Mouse (Mus musculus): Measurements from ENCODE around the gene Gm17334.
"Not testable (repeated sequence)": the region's sequence is repeated elsewhere in the genome, so short reads cannot be mapped to it uniquely, and the experiment has no call there.

The Gm17334 gene

GRCm38 (mm10) chr11:53770125-53770791, 2.7 kb downstream of the Gm17334 start:
- DNase-seq (ENCODE audit: low read depth) = no peak

DNA sequence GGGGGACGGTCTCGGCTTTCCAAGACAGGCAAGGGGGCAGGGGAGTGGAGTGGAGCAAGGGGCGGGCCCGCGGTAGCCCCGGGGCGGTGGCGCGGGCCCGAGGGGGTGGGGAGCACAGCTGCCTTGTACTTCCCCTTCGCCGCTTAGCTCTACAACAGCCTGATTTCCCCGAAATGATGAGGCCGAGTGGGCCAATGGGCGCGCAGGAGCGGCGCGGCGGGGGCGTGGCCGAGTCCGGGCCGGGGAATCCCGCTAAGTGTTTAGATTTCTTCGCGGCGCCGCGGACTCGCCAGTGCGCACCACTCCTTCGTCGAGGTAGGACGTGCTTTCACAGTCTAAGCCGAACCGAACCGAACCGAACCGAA, 3.2 kb downstream of the Gm17334 start, which contains the start of gene Irf1:
Gene Irf1, plus strand, starts transcription at position 255 of the 365 bp plus-strand sequence.
- DNase-seq (ENCODE audit: low read depth) = peak; percentile 85

GRCm38 (mm10) chr11:53769185-53769576, 3.8 kb downstream of the Gm17334 start:
- DNase-seq (ENCODE audit: low read depth) = no peak

DNA sequence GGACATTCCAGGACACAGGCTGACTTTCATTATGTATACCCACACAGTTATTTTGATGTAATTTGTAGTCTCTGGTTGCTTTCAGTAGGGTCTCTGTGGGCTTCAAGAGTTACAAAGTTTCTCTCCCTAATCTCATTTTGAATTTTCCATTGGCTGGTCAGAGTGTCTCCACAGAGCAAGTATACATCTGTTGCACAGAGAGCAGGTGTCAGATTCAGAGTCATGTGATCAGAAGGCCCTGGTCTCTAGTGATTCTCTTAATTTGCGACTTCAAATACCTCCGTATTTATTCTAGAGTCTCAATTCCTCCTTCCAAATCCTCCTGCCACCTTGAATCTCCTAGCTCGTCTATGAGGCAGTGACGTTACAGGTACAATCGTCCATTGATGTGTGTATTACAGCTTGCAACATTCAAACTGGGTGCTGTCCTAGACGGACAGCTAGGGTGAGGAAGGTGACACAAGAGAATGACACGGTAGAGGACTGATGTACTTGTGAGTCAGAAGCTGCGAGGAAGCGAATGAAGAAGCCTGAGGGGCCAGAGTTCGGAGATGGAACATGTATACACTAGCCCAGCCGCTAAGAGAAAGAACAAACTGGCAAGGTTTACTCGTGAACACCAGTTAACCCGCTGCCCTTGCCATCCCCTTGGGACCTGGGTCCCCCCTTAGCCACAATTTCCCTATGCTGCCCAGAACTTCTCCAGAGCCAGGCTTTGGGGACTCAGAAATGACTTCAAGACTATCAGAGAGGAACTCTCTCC, 4.4 kb downstream of the Gm17334 start:
- DNase-seq (ENCODE audit: low read depth) = no peak

DNA sequence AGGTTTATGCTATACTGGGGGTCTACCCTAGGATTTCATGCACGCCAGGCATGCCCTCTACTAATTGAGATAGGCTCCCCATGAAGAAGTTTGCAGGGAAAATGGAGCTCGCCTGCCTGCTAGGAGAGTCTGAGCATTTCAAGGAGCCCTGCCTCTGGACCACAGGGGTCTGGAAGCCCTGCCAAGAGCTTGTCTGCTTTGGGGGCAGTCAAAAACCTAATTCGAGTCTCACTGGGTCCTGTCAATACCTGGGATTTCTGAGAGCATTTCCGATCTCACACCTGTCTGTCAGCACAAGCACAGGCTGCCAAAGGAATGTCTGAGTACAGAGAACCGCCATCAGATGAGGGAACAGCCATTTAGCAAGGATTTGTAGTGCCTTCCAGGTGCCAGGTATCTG, 8.4 kb downstream of the Gm17334 start:
- DNase-seq (ENCODE audit: low read depth) = no peak

DNA sequence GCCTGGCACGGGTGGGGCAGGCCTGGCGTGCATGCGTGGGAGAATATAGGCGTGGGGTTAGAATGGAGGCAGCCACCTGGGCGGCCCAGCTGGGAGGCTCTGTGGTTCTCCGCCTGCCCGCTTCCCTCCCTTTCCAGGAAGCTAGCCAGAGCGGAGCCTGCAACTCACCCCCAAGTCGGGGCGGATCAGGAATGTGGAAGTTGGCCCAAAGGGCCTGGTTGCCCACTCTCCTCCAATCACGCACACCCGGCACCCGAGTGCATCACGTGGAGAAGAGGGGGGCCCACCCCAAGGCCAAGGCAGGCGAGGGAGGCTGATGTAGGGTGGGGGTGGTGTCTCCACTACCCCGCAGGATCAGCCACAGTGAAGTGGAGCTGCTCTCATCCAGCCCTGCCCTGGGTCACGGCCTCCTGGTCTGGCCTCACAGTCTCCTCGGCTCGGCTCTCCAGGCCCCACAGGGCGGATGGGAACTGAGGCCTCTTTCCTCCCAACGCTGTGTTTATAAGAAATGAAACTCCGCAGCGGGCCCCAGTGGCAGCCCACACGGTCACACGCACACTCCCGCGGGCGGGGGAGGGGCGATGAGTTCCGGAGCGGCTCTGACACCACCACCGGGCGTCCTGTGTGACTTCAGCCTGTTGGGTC, 9.4 kb downstream of the Gm17334 start:
- peak; percentile 95 for DNase-seq (ENCODE audit: low read depth)

DNA sequence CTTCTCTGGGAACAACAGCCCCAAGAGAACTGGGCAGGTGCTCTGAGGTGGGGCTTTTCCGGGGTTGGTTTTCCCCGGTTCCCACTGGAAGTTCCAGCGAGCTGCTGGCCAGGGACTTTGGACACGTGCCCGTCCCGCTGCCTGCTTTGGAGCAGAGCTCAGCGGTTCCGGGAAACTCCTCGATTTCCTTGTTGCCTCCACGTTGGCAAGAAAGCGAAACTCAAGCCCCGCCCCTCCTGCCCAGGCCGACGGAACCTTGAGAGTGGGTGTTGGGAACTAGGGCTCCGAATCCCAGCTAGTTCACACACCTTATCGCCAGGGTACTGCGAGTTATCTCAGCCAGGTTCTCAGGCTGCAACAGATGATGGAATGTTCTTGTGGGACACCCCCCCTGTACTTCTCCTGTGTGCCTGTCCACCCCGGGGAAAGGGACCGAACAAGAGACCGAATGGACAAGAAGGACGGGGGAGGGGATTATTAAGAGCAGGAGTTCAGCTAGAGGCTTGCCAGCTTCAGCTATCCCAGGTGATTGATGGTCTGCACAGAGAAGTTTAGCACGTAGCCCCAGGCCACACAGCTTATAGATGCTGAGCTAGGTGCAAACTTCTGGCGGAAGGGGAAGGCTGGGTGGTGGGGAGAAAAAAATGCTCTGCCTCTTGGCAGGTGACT, 10.0 kb downstream of the Gm17334 start:
- peak; percentile 68 for DNase-seq (ENCODE audit: low read depth)

DNA sequence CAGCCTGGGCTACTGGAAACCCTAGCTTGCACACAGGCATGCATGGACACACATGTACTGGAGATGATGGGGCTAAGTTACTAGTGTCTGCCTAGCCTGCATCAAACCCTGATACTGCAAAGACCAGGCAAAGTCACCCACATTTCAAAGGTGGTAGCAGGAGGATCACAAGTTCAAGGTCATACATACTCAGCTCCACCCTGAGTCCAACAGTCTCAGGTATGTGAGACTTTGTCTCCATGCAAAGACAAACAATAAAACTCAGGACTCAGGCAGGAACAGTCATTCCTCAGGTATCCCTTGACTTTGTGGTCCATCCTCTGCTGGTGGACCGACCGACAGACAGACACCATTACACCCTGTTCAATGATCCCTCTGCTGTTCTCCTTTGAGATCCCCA, 10.6 kb downstream of the Gm17334 start:
- DNase-seq (ENCODE audit: low read depth) = no peak

GRCm38 (mm10) chr11:53761822-53762221, 11.2 kb downstream of the Gm17334 start:
- no peak for DNase-seq (ENCODE audit: low read depth)

DNA sequence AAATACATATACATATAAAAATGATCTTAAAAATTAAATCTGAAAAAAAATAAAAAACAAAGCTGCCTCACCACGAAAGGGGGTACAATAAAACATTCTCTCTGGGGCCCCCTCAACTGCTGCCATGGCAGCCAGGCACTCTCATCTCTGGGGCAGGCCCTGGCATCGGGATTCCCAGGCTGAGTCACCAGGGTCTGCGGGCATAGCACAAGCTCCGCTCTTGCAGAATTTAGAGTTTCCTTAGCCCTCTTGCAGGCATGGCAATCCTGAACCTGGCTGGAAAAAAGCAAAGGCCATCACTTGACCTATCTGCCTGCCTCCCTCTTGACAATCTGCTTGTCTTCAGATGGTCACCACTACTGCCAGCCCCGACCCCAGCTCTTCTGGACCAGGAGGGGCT, 11.7 kb downstream of the Gm17334 start:
- no peak for DNase-seq (ENCODE audit: low read depth)

DNA sequence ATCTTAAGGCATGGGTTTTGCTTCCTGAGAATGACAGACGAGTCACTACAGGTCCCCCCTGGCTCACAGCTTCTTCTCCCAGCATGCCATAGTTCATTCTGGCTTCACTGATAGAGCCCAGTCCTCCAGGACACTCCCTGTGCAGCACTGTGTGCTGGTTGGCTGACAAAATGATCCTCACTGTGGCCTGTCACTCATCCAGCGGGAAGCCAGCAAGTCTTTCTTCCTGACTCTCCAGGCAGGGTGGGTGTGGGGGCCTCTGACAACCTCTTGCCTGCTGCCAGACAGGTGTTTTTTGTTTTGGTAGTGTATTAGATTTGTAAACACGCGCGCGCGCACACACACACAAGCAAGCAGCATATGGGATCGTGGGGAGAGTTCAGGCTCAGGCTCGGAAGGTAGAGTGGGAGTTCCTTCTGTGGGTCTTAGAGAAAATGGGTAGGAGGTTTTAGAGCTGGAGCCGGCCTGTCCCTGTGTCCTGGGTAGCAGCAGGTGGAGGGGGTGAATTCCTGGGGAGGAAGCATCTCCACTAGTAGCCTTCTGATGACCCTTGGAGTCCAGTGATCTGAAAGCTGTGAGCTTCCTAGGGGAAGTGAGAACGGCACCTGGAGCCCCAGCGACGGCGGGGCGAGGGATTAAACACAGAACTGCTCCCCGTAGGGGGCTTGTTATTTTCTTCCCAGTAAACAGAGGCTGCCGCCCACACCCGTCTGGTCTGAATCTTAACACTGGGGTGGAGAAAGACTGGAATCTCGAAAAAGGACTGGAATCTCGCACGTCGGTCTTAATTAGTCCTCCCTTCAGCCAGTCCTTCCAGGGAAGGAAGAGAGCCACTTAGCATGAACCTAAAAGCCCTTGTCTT, 13.2 kb downstream of the Gm17334 start:
- no peak for DNase-seq (ENCODE audit: low read depth)

GRCm38 (mm10) chr11:53758791-53759351, 14.1 kb downstream of the Gm17334 start:
- no peak for DNase-seq (ENCODE audit: low read depth)

DNA sequence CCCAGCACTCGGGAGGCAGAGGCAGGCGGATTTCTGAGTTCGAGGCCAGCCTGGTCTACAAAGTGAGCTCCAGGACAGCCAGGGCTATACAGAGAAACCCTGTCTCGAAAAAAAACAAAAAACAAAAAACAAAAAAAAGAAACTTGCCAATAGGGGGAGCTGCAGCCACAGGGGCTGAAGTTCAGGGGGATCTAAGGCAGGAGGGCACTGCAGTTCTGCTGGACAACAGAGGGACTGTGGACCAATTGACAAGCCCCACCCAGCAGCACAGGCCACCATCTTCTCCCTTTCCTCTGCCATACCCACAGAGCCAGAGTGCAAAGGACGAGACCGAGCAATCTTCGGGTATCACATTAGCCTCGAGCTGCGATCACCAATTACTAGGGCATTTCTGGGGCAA, 15.0 kb downstream of the Gm17334 start:
- DNase-seq (ENCODE audit: low read depth) = not testable (repeated sequence)

DNA sequence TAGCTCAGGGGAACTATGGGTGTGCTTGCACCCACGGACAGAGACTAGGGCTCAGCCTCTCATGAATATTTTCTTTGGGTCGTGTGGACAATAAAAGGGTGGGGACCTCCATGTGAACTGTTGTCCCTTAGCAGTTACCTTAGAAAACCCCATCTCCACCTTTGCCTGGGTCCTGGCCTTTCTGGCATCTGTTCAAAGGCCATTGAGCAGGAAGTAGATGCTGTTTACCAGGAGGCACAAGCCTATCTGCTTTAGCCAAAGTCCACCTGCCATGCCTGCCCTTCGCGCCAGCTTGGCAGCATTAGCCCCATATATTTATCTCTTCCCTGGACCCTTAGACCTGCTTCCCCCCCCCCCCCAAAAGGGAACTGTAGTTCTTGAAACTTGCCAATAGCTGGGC, 15.4 kb downstream of the Gm17334 start:
- DNase-seq (ENCODE audit: low read depth) = no peak

- no peak for DNase-seq (ENCODE audit: low read depth)
Observed at GRCm38 (mm10) chr11:53755011-53755595, 17.9 kb downstream of the Gm17334 start.

DNA sequence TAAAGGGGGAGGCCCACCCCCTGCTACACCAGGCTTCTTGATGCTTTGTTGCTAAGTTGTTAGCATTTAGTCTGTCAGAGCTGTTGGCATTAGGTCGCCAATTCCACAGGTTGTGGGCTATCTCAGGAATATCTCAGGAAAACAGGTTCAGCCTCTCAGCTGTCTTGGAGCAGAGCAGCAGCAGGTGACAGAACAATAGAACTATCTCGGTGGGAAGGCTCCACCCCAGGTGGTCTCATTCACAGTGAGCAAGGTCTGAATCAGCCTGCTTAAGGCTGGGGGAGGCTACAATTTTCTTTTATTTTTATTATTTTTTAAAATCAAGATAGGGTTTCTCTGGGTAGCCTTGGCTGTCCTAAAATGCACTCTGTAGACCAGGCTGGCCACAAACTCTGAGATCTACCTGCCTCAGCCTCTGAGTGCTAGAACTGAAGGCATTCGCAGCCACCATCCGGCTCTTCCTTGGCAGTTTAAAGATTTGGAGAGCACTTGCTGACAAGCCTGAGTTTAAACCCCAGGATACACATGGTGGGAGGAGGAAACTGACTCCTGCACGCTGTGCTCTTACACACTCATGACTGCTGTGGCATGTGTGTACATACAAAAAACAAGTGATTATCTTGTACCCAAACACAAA, 23.2 kb downstream of the Gm17334 start:
- no peak for DNase-seq (ENCODE audit: low read depth)

- no peak for DNase-seq (ENCODE audit: low read depth)
Observed at GRCm38 (mm10) chr11:53749306-53749705, 23.7 kb downstream of the Gm17334 start.

DNA sequence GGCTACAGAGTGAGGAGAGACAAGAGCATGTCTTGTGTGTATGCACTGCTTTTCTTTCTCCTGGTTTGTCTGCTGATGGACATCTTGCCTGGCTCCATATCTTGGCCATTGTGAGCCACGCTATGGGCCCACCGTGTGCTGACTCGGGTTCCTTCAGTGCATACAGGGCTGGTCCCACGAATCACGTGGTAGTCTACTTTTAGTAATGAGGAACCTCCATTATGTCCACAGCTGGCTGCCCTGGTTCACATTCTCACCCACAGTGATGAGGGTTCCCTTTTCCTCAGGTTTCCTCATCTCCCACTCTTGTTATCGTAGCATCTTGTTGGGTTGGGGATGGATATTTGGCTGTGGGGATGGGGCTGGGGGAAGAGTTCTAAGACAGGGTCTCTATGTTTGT, 24.4 kb downstream of the Gm17334 start:
- DNase-seq (ENCODE audit: low read depth) = no peak

- DNase-seq (ENCODE audit: low read depth) = no peak
Observed at GRCm38 (mm10) chr11:53747985-53748384, 25.0 kb downstream of the Gm17334 start.

DNA sequence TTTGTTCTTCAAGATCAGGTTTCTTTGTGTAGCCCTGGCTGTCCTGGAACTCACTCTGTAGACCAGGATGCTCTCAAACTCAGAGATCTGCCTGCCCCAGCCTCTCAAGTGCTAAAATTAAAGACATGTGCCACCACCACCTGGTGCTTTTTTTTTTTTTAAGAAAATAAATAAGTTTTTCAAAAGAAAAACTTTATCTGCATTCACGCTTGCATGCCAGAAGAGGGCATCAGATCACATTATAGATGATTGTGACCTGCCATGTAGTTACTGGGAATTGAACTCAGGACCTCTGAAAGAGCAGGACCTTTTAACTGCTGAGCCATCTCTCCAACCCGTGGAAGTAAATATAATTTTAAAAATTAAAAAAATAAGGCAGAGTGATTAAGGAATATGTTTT, 27.7 kb downstream of the Gm17334 start:
- no peak for DNase-seq (ENCODE audit: low read depth)
